Mouse (Mus musculus): Measurements from ENCODE around the gene Cntd1. TPM values are rescaled to one million over a fixed set of nuclear protein-coding genes. Genes with fewer than 3 reads are reported as not detected.
"Not testable (repeated sequence)": the region's sequence is repeated elsewhere in the genome, so short reads cannot be mapped to it uniquely, and the experiment has no call there.

Gene Cntd1
- polyA plus RNA-seq, 1 experiment: 0.21 TPM

DNA sequence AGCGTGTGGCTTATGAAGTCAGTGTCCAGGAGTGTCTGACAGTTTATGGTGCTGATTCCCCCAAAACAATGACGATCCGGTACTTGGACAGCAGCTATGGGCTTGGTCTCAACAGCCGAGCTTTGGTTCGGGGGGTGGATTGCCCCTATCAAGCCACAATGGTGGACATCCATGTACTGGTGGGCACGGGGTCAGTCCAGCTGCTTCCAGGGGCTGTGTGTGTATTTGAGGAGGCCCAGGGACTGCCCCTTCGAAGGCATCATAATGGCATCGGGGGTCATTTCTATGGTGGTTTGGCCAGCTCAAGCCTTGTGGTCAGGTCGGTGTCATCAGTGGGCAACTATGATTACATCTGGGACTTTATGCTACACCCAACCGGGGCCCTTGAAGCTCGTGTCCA is 47.3 kb downstream of the Cntd1 start:
- WGBS: 88% methylated on average over 11 of the region's 11 CpGs
- no peak for DNase-seq (ENCODE audit: low read depth, low spot score)

DNA sequence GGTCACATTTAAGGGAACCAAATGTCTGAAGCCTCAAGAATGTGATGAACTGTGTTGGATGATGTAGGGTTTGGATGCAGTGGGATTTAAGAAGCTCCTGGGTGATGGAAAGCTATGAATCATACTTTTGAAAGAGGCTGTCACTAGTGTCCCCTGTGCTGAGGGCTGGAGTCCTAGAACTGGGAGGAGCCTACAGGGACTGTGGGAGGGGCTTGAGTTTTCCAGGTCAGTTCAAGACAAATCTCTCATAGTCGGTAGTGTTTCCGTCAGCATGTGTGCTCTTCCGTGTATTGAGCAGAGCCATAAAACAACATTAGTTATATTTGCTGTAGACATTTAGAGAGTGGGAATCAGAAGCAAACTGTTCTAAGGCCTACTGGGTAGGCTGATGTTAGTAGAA is 48.5 kb downstream of the Cntd1 start:
- no peak for DNase-seq (ENCODE audit: low read depth, low spot score)
- WGBS: 21% methylated on average over 3 of the region's 3 CpGs

DNA sequence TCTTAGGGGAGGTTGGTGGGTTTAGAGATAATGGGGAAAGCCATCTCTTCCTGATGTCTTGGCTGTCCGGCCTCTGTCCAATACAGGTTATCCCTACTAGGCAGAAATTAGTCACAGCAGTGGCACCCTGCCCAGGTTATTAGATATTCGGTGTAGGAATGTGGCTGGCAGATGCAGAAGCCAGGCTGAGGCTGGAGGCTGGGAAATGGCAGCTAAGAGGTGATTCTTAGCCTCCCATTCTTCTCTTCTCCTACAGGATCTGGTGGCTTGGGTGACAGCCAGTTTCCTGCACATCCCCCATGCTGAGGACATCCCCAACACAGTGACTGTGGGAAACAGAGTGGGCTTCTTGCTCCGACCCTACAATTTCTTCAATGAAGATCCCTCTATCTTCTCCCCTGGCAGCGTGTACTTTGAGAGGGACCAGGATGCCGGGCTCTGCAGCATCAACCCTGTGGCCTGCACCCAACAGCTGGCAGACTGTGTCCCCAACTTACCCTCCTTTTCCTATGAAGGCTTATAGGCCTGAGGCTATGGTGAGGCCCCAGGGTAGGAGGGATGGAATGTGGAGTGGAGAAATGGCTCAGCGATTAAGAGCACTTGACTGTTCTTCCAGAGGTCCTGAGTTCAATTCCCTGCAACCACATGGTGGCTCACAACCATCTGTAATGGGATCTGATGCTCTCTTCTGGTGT is 50.3 kb downstream of the Cntd1 start:
- 62% methylated on average over 6 of the region's 6 CpGs for WGBS
- no peak for DNase-seq (ENCODE audit: low read depth, low spot score)

GRCm38 (mm10) chr11:101330371-101330924 is 51.6 kb downstream of the Cntd1 start, which contains the start of gene Aoc3:
Aoc3 (plus strand) TSS chr11:101330605.
- DNase-seq (ENCODE audit: low read depth, low spot score): no peak
- WGBS: 62% methylated on average over 7 of the region's 7 CpGs

DNA sequence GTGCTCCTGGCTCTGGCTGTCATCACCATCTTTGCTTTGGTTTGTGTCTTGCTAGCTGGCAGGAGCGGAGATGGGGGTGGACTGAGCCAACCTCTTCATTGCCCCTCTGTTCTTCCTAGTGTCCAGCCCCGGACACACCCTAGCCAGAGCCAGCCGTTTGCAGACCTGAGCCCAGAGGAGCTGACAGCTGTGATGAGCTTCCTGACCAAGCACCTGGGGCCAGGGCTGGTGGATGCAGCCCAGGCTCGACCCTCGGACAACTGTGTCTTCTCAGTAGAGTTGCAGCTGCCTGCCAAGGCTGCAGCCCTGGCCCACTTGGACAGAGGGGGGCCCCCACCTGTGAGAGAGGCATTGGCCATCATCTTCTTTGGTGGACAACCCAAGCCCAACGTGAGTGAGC is 52.1 kb downstream of the Cntd1 start:
- not testable (repeated sequence) for DNase-seq (ENCODE audit: low read depth, low spot score)
- 54% methylated on average over 6 of the region's 6 CpGs for WGBS

- DNase-seq (ENCODE audit: low read depth, low spot score): no peak
- 68% methylated on average over 3 of the region's 3 CpGs for WGBS
Measured at GRCm38 (mm10) chr11:101332537-101332936, 53.7 kb downstream of the Cntd1 start.

GRCm38 (mm10) chr11:101334023-101334422 is 55.2 kb downstream of the Cntd1 start:
- 62% methylated on average over 10 of the region's 10 CpGs for WGBS
- no peak for DNase-seq (ENCODE audit: low read depth, low spot score)

- DNase-seq (ENCODE audit: low read depth, low spot score): no peak
- 40% methylated on average over 6 of the region's 6 CpGs for WGBS
Measured at GRCm38 (mm10) chr11:101334516-101334915, 55.7 kb downstream of the Cntd1 start.

- no peak for DNase-seq (ENCODE audit: low read depth, low spot score)
- 63% methylated on average over 9 of the region's 9 CpGs for WGBS
Measured at GRCm38 (mm10) chr11:101335685-101336084, 56.9 kb downstream of the Cntd1 start.

DNA sequence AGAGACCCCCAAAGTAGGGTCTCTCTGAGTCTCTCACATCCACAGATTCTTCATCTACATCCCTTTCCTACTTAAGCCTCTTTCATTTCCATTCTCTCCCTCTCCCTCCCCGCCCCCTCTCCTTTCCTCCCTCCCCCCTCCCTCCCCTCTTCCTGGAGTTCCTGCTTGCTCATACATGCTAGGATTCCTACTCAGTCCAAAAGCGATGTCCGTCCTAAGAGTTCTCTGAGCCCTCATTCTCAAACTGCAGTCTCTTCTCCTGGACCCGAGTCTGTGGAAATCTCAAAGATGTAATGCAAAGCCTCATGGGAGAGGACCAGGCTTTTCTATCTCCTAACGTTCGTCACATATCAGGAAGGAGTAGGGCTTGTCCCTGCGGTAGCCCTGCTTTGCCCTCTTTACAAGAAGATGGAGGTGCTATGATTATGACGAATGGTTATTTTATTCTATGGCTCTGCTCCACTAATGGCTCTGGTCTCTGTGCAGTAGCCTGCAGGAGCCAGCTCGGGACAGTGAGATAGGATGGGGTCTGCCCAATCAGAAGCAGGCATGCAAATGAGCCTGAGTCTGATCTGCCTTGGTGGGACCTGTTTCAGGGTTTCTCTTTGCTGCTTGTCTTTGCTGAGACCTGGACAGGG is 59.4 kb downstream of the Cntd1 start:
- DNase-seq (ENCODE audit: low read depth, low spot score): no peak
- 3% methylated on average over 9 of the region's 9 CpGs for WGBS

Other genes with a start within 250 kb of the Cntd1 start
- gene Naglu, start 209.0 kb upstream of the Cntd1 start, polyA plus RNA-seq (2012; rRNA removed): 12.9 and 13.6 TPM in 2 replicates
- gene Hsd17b1, start 200.6 kb upstream of the Cntd1 start, polyA plus RNA-seq (2012; rRNA removed): 0.26 and 0.29 TPM in 2 replicates
- 38.1 and 46.5 TPM in 2 replicates for gene Coasy, start 196.4 kb upstream of the Cntd1 start, polyA plus RNA-seq (2012; rRNA removed)
- 144 and 164 TPM in 2 replicates for gene Mlx, start 191.7 kb upstream of the Cntd1 start, polyA plus RNA-seq (2012; rRNA removed)
- gene Psmc3ip, start 183.6 kb upstream of the Cntd1 start, polyA plus RNA-seq (2012; rRNA removed): 1.3 and 1.7 TPM in 2 replicates
- gene Retreg3, start 159.1 kb upstream of the Cntd1 start, polyA plus RNA-seq (2012; rRNA removed): 53.7 and 67.9 TPM in 2 replicates
- gene Tubg1, start 159.1 kb upstream of the Cntd1 start, polyA plus RNA-seq (2012; rRNA removed): 14.4 and 17.8 TPM in 2 replicates
- 1.8 and 2.3 TPM in 2 replicates for gene Tubg2, start 123.1 kb upstream of the Cntd1 start, polyA plus RNA-seq (2012; rRNA removed)
- 2.4 and 2.6 TPM in 2 replicates for gene Cntnap1, start 108.5 kb upstream of the Cntd1 start, polyA plus RNA-seq (2012; rRNA removed)
- gene Plekhh3, start 107.7 kb upstream of the Cntd1 start, polyA plus RNA-seq (2012; rRNA removed): 22.9 and 31.4 TPM in 2 replicates
- gene Ccr10, start 103.6 kb upstream of the Cntd1 start, polyA plus RNA-seq (2012; rRNA removed): 9.2 and 16.9 TPM in 2 replicates
- gene Ezh1, start 52.5 kb upstream of the Cntd1 start, polyA plus RNA-seq (2012; rRNA removed): 22.1 and 30.6 TPM in 2 replicates
- 38.9 and 40.8 TPM in 2 replicates for gene Ramp2, start 33.0 kb upstream of the Cntd1 start, polyA plus RNA-seq (2012; rRNA removed)
- 80.6 and 82.2 TPM in 2 replicates for gene Vps25, start 25.3 kb upstream of the Cntd1 start, polyA plus RNA-seq (2012; rRNA removed)
- gene Wnk4, start 18.4 kb upstream of the Cntd1 start, polyA plus RNA-seq (2012; rRNA removed): 4.5 and 5.1 TPM in 2 replicates
- gene Coa3, start 102 bp downstream of the Cntd1 start, polyA plus RNA-seq (2012; rRNA removed): 336 and 344 TPM in 2 replicates
- gene Becn1, start 23.3 kb downstream of the Cntd1 start, polyA plus RNA-seq (2012; rRNA removed): 59.8 and 107 TPM in 2 replicates
- 52.4 and 56.6 TPM in 2 replicates for gene Psme3, start 37.2 kb downstream of the Cntd1 start, polyA plus RNA-seq (2012; rRNA removed)
- 4.3 and 6.9 TPM in 2 replicates for gene Aoc2, start 46.1 kb downstream of the Cntd1 start, polyA plus RNA-seq (2012; rRNA removed)
- gene Aoc3, start 51.6 kb downstream of the Cntd1 start, polyA plus RNA-seq (2012; rRNA removed): 10.9 and 16.1 TPM in 2 replicates
- 5.1 and 20.6 TPM in 2 replicates for gene G6pc, start 88.5 kb downstream of the Cntd1 start, polyA plus RNA-seq (2012; rRNA removed)
- gene Aarsd1, start 138.6 kb downstream of the Cntd1 start, polyA plus RNA-seq (2012; rRNA removed): 17.0 and 17.9 TPM in 2 replicates
- 0.32 and 0.41 TPM in 2 replicates for gene Gm27029, start 145.8 kb downstream of the Cntd1 start, polyA plus RNA-seq (2012; rRNA removed)
- gene Rundc1, start 146.1 kb downstream of the Cntd1 start, polyA plus RNA-seq (2012; rRNA removed): 19.7 and 23.6 TPM in 2 replicates
- 1.8 and 3.2 TPM in 2 replicates for gene Ptges3l, start 146.3 kb downstream of the Cntd1 start, polyA plus RNA-seq (2012; rRNA removed)
- gene Rpl27, start 163.3 kb downstream of the Cntd1 start, polyA plus RNA-seq (2012; rRNA removed): 386 and 502 TPM in 2 replicates
- 96.2 and 146 TPM in 2 replicates for gene Ifi35, start 169.4 kb downstream of the Cntd1 start, polyA plus RNA-seq (2012; rRNA removed)
- 13.4 and 20.2 TPM in 2 replicates for gene Rnd2, start 186.0 kb downstream of the Cntd1 start, polyA plus RNA-seq (2012; rRNA removed)
- gene Vat1, start 187.2 kb downstream of the Cntd1 start, polyA plus RNA-seq (2012; rRNA removed): 90.6 and 140 TPM in 2 replicates